In genomic region chr17:31853448-31854188, GRCm38 (mm10) we compare ENCODE assay signal across 8 mouse cellular contexts. TPM values are rescaled to one million over a fixed set of nuclear protein-coding genes. Genes with fewer than 3 reads are reported as not detected.
DNase-seq lines count a peak whose midpoint lies in the region; ATAC-seq and TF ChIP-seq lines count a peak whose summit lies in the region.

No protein-coding gene starts in this region.

- no peak for TF ChIP-seq CTCF in lung, postnatal 0 days (IDR thresholded peaks at IDR 0.05)

- 10% methylated on average over 17 of the region's 17 CpGs for WGBS in lung, postnatal 0 days
- WGBS in heart, embryonic 11.5 days (ENCODE audit: insufficient replicate concordance): 29% methylated on average over 17 of the region's 17 CpGs
- 30% methylated on average over 17 of the region's 17 CpGs for WGBS in liver, embryonic 13.5 days (ENCODE audit: insufficient replicate concordance)
- 24% methylated on average over 17 of the region's 17 CpGs for WGBS in stomach, embryonic 15.5 days

- peaks cover 26% of the 10 kb centered on the region for H3K36me3 ChIP-seq in lung, postnatal 0 days (ENCODE audit: insufficient read depth, low read length)
- H3K36me3 ChIP-seq in heart, embryonic 11.5 days (ENCODE audit: control insufficient read depth, insufficient read depth, low read length): peaks cover 22% of the 10 kb centered on the region
- peaks cover 29% of the 10 kb centered on the region for H3K36me3 ChIP-seq in liver, embryonic 13.5 days
- H3K36me3 ChIP-seq in stomach, embryonic 15.5 days: peaks cover 25% of the 10 kb centered on the region

- H3K27ac ChIP-seq in lung, postnatal 0 days (ENCODE audit: low read length): peak overlapping the region; percentile 98
- H3K27ac ChIP-seq in heart, embryonic 11.5 days (ENCODE audit: low read depth, low read length): peak overlapping the region; percentile 51
- peak overlapping the region; percentile 40 for H3K27ac ChIP-seq in liver, embryonic 13.5 days
- peak overlapping the region; percentile 74 for H3K27ac ChIP-seq in stomach, embryonic 15.5 days

- peak overlapping the region; percentile 98 for H3K4me3 ChIP-seq in lung, postnatal 0 days (ENCODE audit: low read depth, low read length)
- H3K4me3 ChIP-seq in heart, embryonic 11.5 days (ENCODE audit: low read depth, low read length): peak overlapping the region; percentile 88
- peak overlapping the region; percentile 27 for H3K4me3 ChIP-seq in liver, embryonic 13.5 days (replicated peaks)
- H3K4me3 ChIP-seq in stomach, embryonic 15.5 days (replicated peaks): peak overlapping the region; percentile 33

- no peak for TF ChIP-seq EP300 in lung, postnatal 0 days (IDR thresholded peaks at IDR 0.05)

- no peaks in the 10 kb centered on the region for H3K9me3 ChIP-seq in lung, postnatal 0 days (ENCODE audit: low read length)
- H3K9me3 ChIP-seq in heart, embryonic 11.5 days (replicated peaks; ENCODE audit: control insufficient read depth, low read length): no peaks in the 10 kb centered on the region
- no peaks in the 10 kb centered on the region for H3K9me3 ChIP-seq in liver, embryonic 13.5 days (replicated peaks)
- H3K9me3 ChIP-seq in stomach, embryonic 15.5 days: no peaks in the 10 kb centered on the region

- ATAC-seq in lung, postnatal 0 days: no peak
- no peak for ATAC-seq in heart, embryonic 11.5 days (replicated peaks; ENCODE audit: insufficient number of reproducible peaks, low FRiP score, low TSS enrichment)
- ATAC-seq in liver, embryonic 13.5 days (ENCODE audit: low read depth): no peak
- no peak for ATAC-seq in stomach, embryonic 15.5 days (ENCODE audit: insufficient read depth, low FRiP score, low read depth)

- H3K27me3 ChIP-seq in lung, postnatal 0 days (replicated peaks; ENCODE audit: insufficient read depth, low read length): no peaks in the 10 kb centered on the region
- no peaks in the 10 kb centered on the region for H3K27me3 ChIP-seq in heart, embryonic 11.5 days (ENCODE audit: control insufficient read depth, insufficient read depth, low read length)
- H3K27me3 ChIP-seq in liver, embryonic 13.5 days: peaks cover 7% of the 10 kb centered on the region
- no peaks in the 10 kb centered on the region for H3K27me3 ChIP-seq in stomach, embryonic 15.5 days (replicated peaks)

- peak overlapping the region; percentile 100 for H3K9ac ChIP-seq in lung, postnatal 0 days (replicated peaks; ENCODE audit: low read depth)
- peak overlapping the region; percentile 65 for H3K9ac ChIP-seq in heart, embryonic 11.5 days (ENCODE audit: low read depth, low read length)
- peak overlapping the region; percentile 46; the same call in 1 of the 2 replicates for H3K9ac ChIP-seq in liver, embryonic 13.5 days
- H3K9ac ChIP-seq in stomach, embryonic 15.5 days: no peak overlapping the region

- peaks cover 17% of the 10 kb centered on the region; the same call in 1 of the 2 replicates for H3K4me1 ChIP-seq in lung, postnatal 0 days (ENCODE audit: insufficient read depth, low read depth, low read length)
- peaks cover 33% of the 10 kb centered on the region for H3K4me1 ChIP-seq in heart, embryonic 11.5 days (ENCODE audit: control insufficient read depth, insufficient read depth, low read length)
- peaks cover 58% of the 10 kb centered on the region for H3K4me1 ChIP-seq in liver, embryonic 13.5 days (replicated peaks)
- peaks cover 31% of the 10 kb centered on the region for H3K4me1 ChIP-seq in stomach, embryonic 15.5 days

- DNase-seq in lung, postnatal 0 days (ENCODE audit: low spot score): peak; percentile 82
- no peak for DNase-seq in lung, postnatal 10 days
- DNase-seq in liver, embryonic 13.5 days: no peak
- no peak for DNase-seq in cerebellum, adult 18-20 months
- no peak for DNase-seq in cerebellum, postnatal 36 days
- DNase-seq in frontal cortex, postnatal 10 days (ENCODE audit: low spot score in 2 of 2): no peak

- H3K4me2 ChIP-seq in lung, postnatal 0 days (replicated peaks; ENCODE audit: low read depth, low read length): peak overlapping the region; percentile 69
- H3K4me2 ChIP-seq in heart, embryonic 11.5 days: peak overlapping the region; percentile 89
- peak overlapping the region; percentile 48 for H3K4me2 ChIP-seq in liver, embryonic 13.5 days
- H3K4me2 ChIP-seq in stomach, embryonic 15.5 days: peak overlapping the region; percentile 54

RNA-seq across cellular contexts. Expression of gene Sik1, which starts 2.0 kb away (rescaled TPM):
- polyA plus RNA-seq in lung, postnatal 0 days (2015; fragmentation: Nextera tagmentation; extraction: Ambion mirVana): 29.5 and 35.9 TPM in 2 replicates
- polyA plus RNA-seq in heart, embryonic 11.5 days (2014; fragmentation: Nextera tagmentation; extraction: Ambion mirVana): 21.7 and 24.3 TPM in 2 replicates
- polyA plus RNA-seq in liver, embryonic 13.5 days (2015; fragmentation: Nextera tagmentation; extraction: Ambion mirVana): 3.6 and 3.9 TPM in 2 replicates
- polyA plus RNA-seq in stomach, embryonic 15.5 days (2015; fragmentation: Nextera tagmentation; extraction: Ambion mirVana): 19.6 and 21.8 TPM in 2 replicates

Comparison
In these comparisons a context has a peak if more than half of its experiments do, and no peak if none do; other contexts are left out.
1. H3K27ac ChIP-seq: peak in every context shown above with its lines; median percentile 98 in lung, postnatal 0 days; 74 in stomach, embryonic 15.5 days; 51 in heart, embryonic 11.5 days; 40 in liver, embryonic 13.5 days.
2. H3K4me3 ChIP-seq: peak in every context shown above with its lines; median percentile 98 in lung, postnatal 0 days; 88 in heart, embryonic 11.5 days; 33 in stomach, embryonic 15.5 days; 27 in liver, embryonic 13.5 days.